Mouse (Mus musculus) liver (tissue): Measurements from ENCODE around the gene Adamts17.

Source experiments
- DNase-seq: peaks from one replicate; pipeline ENCODE4 v3.0.0-alpha.2; 2020; ENCODE audit warnings: mixed read lengths

Gene Adamts17

DNA sequence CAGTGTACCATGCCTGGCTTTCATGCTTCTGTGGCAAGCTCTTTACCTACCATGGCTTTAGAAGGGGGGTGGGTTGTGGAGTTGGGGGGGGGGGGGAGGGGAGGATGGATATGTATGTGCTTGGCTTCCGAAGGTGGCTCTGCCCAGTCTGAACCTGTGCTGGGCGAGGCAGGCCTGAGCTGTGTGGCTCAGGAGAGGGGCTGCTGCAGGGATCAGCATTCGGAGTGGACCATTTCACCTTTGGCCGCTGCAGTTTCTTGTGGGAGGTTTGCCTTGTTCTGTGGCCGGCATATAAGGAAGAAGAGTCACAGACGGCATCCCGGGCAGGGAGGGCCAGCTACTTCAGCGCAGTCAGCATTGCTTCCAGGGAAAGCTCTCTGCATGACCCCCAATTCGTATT, 7.8 kb downstream of the Adamts17 start:
- DNase-seq = no peak

DNA sequence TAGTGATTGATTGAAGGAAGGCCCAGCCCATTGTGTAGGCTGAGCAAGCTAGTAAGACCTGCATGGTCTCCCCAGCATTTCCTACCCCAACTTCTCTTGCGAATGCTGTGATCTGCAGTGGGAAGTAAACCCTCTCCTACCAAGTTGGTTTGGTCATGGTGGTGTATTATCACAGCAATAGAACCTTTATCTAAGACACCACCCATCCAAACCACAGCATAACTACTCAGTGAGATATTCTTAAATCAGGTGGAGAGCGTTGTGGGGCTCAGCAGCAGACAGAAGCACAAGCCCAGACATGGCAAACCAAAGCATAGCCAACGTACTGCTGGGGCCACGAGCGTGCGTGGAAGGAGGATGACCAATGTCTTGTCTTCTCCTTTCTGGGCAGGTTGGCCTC, 9.8 kb downstream of the Adamts17 start:
- DNase-seq = no peak

DNA sequence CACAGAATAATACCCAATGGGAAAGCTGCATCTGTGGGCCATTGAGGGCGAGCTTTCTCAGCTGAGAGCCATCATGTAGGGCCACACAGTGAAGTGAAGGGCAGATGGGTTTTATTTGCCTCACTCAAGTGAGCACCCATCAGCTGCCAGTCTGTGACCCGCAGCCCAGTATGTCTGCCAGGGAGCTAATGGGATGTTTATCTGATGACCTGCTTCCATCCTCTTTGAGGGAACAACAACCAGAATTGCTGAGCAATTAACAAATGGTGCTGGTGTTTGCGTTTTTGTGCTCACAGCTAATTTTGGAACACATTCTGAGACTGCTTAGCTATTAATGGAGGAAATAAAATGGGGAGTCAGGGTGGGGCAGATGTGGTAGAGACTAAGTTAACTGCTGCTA, 12.6 kb downstream of the Adamts17 start:
- DNase-seq = no peak

DNA sequence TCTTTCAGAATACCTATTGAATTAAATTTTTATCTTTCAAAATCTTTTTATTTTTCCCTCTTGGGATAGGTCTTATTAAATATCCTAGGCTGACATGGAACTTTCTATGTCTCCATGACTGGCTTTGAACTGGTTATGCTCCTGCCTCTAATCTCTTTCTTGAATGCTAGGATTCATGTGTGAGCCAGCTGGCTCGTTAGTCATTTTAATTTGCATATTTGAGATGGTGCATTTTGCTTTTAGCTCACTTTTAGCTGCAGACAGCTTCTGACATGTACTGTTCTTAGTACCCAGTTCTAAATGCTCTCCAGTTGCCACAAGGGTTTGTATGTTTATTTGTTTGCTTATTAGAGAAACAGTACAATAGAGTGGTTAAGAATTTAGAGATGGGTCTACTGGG, 18.1 kb downstream of the Adamts17 start:
- DNase-seq = no peak

DNA sequence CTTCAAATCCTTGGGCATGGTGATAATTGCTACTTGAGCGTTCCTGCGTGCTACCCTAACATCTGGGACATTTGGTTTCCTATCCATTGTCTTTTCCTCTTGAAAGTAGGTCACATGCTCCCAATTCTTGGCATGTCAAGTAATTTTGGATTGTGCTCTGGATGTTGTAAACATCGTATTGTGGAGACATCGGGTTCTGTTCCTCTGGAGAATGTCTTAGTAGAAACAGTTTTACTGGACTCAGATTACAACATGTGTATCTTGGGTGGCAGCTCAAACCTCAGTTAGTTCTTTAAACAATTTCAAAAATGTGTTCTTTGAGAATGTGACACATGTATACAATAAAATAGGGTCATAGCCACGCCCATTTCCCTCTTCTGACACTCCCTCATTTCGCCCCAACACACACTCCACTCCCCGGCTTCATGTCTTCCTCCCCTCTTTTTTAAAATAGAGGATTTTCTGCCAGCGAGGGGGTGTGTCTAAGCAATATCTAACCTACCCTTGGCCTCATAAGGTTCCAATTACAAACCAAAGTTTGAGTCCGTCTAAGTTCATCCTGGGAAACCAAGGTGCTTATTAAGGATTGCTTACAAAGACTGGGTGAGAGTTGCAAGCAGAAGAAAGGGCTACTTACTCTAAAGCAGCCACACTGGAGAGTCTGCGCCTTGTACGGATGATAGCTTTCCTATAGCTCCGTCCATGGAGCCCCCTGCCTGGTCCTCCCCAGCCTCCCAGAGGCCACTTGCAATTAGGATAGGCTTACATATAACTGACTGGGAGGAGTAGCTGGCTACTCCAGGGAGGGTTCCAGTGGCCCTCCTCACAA, 18.9 kb downstream of the Adamts17 start:
- DNase-seq = no peak

DNA sequence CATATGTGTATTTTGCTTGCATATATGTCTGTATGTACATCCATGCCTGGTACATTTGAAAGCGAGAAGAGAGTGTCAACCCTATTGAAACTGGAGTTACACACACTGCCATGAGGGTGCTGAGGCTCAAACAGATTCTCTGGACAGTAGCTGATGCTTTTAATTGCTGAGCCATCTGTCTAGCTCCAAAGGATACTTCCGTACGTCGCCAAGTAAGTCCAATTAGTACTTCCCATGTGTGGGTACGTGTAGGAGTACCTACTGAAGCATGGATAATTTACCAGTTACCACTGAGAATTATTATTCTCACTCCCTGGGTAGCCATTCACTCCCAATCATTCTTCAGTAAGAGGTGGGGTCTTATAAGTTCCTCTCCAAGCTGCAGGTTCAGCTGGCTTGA, 19.7 kb downstream of the Adamts17 start:
- DNase-seq = no peak

DNA sequence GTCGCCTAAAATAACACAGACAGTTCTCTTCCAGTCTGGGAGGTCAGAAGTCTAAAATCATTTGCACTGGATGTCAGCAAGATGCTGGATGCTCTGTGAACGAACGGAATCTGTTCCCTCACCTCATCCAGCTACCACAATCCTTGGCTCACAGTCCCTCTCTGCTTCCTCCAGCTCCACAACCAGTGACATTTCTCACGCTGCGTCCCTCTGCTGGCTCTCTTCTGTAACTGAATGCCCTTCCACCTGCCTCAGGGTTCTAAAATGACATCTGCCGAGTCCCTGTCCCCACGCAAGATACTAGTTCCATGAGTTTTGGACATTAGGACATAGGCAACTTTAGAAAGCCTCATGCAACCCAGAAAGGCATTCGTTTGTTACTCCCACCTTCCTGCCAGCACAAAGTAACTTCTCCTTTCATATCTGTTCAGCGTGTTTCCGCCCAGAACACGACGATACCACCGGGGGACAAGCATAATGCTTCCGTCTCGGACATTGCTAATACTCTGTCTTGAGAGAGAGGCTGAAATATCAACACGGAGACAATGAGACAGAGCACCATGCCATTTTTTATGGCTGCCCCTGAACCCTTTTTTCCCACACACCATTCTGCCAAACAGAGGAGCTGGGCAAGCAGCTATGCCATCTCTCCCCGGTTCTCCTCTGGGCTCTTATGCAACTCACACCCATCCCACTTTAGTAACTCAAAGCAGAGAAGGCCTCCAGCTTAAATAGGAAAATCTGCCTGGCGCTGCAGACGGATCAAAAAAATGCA, 27.6 kb downstream of the Adamts17 start:
- no peak for DNase-seq

DNA sequence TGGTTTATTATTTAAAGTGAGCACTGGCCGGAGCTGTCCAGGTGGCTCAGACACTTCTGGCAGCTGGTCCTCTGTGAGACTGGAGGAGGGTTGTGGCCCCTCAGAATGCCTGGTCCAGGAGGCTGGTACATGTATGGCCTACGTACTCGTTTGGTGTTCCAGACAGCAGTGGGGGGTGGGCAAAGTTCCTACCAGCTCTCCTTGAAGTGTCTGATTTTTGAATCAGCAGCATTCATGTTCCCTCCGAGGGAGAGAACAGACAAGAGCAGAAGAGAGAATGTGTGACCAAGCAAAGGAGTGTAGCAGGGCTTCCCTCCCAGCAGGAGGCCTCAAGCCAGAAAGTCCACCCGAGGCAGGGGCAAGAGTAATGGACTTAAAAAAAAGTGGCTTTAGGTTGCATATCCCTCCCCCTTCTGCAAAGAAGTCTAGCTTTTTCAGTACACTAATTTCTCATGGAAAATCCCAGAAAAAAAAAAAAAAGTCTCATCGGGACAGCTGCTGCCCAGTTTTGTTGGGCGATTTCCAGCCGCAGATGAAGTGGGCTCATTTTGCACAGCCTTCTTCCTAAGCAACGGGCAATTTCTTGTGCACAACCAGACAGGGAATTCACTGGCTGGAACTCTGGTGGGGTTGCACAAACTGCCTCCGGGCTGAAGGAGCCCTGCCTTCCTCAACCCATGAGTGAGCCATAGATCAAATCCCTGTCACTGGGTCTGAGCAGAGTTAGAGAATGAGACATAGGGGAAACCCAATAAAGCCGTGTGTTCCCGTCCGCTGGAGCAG, 28.4 kb downstream of the Adamts17 start:
- DNase-seq = no peak

DNA sequence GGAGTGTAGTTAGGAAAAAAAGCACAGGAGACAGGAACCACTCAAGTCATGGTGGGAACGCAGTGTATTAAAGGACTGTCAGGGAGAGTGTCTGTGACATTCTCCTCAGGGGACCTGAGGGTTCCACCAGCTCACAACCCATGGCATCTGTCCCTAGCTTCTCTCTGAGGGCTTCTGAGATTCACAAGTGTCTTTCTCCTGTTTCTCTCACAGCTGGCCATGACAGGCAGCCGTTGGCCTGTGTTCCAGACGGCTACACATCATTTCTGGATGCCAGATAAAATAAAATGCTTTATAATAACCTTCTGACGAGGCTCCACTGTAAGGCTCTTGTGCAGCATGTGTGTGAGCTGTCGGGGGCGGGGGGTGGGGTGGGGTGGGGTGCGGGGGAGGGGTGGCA, 32.0 kb downstream of the Adamts17 start:
- no peak for DNase-seq

DNA sequence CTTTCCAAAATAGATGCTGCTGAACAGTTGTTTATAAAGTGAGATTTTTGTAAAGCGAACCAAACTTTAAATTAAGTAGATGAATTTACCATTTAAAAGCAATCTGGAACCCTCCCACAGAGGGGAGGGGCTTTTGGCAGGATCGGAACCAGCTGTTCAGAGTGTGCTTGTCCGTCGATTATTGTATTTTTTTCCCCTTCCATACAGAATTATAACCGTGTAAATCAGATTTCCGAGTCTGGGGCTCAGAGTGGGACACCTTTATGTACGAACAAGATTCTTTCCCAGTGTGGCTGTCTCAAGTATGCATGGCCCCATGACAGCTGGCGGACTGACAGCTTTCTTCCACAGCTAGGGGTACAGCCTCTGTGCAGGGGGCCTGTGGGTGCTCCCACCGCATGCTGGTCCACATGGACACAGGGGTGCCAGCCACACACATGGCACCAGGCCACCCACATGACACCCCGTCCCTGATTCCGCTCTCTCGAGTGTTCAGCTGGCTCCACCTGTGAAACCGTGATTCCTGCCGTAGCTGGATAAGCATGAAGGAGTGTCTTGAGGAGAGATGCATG, 32.5 kb downstream of the Adamts17 start:
- DNase-seq = no peak

DNA sequence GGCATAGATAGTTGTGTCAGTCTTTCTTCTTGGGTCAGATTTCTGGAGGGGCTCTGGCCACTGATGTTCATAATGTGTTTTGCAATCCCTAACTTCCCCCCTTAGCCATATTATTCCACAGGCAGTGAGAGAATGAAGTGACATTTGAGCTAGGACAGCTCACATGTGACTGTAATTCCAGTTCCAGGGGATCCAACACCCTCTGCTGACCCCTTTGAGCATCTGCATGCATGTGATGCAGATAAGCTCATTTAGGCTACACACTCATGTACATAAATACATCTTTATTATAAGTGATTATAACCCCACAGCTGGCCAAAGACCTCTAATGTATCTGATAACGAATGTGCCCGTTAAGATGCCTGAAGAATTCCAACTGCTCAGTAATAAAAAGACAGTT, 33.7 kb downstream of the Adamts17 start:
- no peak for DNase-seq

DNA sequence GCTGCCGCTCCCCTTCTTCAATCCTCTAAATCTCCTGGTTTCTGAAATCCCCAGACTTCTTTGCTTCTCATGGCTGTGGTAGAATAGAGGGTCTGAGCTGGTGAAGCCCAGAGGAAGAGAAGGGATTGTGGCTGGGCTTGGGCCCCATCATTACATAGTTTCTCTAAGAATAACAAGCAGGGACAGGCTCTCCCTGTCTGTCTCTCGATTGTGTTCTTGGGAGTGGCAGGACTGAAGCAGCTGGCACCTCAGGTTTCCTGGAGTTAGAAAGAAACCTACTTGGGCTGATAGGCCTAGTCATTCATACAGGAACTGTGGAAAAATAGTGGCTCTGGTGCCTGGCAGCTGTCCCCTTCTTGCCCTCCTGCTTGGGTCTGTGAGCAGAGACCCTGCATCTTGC, 51.9 kb downstream of the Adamts17 start:
- no peak for DNase-seq

DNA sequence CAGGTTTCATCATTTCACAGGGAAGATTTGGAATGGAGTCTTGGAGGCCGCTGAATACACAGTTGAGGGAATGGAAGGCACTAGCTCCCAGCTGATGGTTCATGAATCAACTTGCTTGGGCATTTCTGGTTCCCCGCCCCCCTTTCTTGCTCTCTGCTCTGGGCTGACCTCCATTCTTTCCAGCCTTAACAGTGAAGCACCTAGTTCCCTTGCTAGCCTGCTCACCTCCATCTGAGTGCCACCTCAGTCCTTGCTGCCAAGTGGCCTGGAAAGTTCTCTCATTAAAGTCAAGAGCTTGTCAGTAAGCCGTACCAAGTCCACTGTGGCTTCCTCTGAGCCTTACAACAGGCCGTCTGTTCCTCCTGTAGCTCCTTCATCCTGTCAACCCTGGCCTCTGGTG, 52.6 kb downstream of the Adamts17 start:
- no peak for DNase-seq

DNA sequence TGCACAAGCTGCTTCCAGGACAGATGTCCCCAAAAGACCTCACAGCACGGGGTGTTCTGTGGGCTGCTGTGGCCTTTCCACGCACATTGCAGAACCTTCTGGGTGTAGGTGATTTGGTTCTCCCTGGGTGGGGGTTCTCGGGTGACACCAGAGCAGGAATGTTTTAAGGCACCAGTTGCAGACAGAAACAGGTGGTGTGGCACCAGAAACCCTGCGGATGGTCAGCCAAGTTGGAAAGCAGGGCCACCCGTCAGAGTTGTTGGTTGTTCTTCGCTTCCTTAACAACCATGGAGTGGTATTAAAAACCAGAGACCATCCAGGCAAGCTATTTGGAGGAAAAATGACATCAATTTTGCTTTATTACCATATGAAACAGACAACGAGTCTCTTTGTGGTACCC, 62.8 kb downstream of the Adamts17 start:
- no peak for DNase-seq

DNA sequence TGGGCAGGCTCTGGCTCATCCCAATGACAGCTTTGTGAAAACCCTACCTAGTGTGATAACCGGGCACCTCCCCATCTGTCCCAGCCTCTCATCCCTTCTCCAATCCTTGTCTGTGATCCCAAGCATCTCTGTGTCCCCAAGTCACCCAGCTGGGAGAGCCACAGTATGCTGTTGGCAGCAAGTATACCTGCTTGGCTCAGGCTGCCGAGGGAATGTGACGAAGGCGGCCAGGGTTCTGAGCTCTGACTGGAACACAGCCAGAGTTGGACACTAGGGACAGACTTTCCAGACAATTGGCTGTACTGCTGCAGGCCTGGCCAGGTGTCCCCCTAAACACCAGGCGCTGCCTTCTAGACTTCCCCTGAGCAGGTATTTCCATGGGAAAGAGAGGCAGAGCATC, 63.5 kb downstream of the Adamts17 start:
- DNase-seq = no peak

DNA sequence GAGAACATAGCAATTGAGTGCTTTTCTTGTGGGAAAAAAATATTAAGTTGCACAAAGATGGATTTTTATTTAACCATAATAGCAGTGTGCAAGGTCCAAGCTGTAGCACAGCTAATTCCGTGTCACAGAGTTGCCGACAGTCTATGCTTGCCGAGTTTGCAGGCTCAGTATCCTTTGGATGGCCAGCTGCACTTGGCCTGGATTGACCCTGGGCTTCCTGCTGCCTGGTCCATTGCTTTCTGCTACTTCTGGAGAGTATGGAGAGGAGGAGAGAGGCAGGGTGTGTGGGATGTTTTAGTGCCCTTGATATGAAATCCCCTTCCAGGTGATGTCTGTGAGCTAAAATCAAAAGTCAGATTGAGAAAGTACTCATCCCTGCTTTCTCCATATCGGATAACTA, 66.4 kb downstream of the Adamts17 start:
- no peak for DNase-seq

DNA sequence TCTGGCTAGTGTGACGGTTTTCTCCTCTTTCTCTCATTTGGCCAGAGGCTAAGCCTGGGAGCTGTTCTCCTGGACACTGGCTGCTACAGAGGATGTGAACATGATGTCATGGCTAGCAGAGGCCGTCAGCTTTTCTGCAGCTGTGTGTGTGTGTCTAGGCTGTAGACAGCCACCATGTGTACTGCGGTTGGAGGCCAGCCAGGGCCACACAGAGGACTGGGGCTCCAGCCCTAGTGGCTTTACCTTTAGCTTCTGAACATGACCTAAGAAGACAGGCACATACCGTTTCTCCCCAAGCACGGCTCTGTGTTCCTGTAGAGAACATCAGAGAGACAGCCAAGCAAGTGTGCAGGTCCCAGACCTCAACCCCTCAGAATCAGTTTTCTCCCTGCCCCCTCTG, 73.3 kb downstream of the Adamts17 start:
- no peak for DNase-seq

DNA sequence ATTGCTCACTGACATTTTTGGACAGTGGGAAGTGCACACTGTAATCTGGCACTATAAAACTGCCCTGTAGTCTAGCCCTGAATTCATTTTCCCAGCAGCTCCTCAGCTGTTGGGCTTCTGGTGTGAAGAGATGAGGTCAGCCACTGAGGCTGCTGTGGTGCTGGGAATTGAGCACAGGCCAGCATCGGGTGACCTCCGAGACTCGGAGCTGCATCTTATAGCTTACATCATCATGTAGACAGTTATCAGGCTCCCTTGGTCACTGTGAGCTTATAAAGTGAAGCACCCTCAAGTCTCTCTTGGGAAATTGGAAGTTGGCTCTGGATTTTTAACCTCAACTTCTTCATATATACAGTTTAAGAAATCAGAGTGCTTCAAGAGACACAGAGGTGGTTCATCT, 84.1 kb downstream of the Adamts17 start:
- no peak for DNase-seq

DNA sequence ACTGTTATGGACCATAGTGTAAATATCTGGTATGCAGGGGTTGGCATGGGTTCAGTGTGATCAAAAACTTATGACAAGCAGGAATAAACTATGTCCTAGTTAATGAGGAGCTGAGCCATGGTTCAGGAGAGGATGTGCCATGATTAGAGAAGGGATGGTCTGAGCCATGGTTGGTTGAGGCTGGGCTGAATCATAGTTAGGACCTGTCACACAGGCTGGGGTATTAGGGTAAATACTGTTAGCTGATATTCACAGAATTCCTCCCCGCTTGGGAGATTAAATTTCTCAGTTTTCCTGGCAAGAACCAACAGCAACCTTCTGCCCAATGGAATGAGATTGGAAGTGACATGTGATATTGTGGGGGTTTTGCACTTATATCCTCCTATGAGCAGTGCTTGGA, 84.6 kb downstream of the Adamts17 start:
- no peak for DNase-seq

DNA sequence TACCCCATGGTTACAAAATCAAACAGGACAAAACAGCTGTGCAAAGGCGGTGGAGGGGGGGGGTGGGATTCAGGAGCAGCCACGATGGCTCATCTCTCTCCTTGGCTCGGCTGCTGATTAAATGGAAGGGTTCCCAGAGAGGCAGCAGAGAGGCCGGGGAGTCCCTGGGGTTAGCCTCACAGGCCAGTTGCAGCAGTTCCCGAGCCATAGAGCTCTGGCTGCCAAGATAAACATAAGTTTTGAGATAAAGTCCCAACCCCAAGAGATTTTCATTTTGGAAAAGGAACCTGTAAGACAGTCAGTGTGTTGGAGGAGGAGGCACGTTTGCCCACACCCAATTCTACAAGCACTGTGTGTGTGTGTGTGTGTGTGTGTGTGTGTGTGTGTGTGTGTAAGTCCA, 89.7 kb downstream of the Adamts17 start:
- peak; percentile 21 for DNase-seq

DNA sequence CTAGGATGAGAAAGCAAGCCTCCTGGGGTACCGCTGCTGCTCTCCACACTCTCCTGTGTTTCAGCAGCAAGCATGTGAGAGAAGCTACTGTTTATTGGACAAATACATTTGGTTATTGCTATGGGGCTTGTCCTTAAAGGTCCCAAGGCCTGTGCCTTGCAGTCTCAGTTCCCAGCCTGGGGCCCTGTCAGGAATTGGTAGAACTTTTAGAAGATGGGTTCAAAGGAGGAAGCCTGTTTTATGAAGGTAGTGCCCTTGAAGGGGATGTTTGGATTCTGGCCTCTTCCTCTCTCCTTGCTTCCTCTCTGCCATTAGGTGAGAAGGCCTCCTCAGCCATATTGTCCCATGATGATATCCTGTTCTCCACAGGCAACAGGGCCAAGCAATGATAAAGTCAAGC, 91.8 kb downstream of the Adamts17 start:
- DNase-seq = no peak

DNA sequence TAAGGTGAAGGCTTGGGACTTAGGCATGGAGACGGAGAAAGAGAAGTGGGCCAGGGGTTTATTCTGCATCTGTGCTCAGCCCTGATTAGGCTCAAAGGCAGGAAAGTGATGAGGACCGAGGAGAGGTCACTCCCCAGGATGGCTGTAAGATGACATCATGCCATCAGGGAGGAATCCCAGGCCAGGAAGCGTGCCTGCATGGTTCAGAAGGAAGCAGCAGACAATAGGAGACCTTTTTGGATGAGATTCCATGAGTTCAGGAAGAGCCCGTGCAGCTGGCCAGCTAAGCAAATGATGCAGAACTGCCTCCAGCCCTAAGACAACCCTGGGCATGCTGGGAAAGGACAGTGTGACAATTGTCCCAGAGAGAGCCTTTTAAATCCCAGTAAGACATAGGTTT, 93.7 kb downstream of the Adamts17 start:
- no peak for DNase-seq

DNA sequence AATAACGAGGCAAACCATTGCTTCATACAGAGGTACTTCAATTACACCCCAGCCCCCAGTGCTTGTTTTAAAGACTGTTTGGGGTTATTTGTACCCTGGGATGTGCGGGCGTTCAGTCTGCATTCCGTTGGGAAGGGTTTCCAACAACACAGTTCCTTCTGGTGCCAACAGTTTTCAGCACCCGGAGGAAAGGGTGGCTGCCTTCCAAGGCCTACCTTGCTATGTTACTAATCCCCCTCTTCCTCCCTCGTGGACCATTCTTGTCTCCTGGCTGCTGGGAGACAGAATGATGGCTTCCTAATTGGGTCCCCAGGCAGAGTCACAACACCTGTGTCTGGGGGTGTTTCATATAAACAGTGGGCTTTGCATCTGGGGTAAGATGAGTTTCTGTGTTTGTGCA, 94.5 kb downstream of the Adamts17 start:
- DNase-seq = no peak
